Mouse (Mus musculus): ENCODE measurements around the gene Gm28308.

DNA sequence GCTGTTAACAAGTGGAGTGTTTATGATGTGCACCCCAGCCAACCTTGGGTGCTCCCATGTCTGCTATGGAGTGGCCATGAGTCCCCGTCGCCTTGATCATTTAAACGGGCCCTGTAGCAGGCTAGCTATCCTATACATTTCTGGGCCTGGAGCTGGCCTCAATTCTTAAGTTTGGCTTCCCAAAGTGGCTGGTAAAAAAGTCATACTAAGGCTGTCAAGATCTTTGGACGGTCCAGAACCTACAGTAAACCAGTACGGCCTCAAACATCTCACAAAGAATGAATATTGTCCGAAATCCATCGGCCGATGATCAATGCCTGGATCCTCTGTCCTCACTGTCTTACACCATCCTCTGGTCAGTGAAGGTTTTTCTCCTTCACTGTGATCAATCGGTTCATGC, 22.1 kb upstream of the Gm28308 start:
- no peak for TF ChIP-seq MAX (IDR thresholded peaks at IDR 0.05; ENCODE audit: low read length)
- no peak for TF ChIP-seq CTCF (conservative IDR thresholded peaks at IDR 0.05 in 1 of 2, IDR thresholded peaks at IDR 0.05 in 1 of 2; ENCODE audit: low read depth in 2 of 2, low read length in 2 of 2)
- TF ChIP-seq ZC3H11A (IDR thresholded peaks at IDR 0.05; ENCODE audit: low read depth, low read length): no peak
- TF ChIP-seq SMC3 (IDR thresholded peaks at IDR 0.05; ENCODE audit: low read depth, low read length): no peak
- no peak for TF ChIP-seq NELFE (IDR thresholded peaks at IDR 0.05; ENCODE audit: low read depth, low read length)
- TF ChIP-seq POLR2A (IDR thresholded peaks at IDR 0.05; ENCODE audit: low read depth, low read length): no peak
- no peak for TF ChIP-seq ZNF384 (IDR thresholded peaks at IDR 0.05; ENCODE audit: low read depth, low read length)
- TF ChIP-seq JUND (conservative IDR thresholded peaks at IDR 0.05; ENCODE audit: low read depth, low read length): no peak
- TF ChIP-seq CHD1 (IDR thresholded peaks at IDR 0.05; ENCODE audit: low read depth, low read length): no peak
- TF ChIP-seq USF1 (IDR thresholded peaks at IDR 0.05; ENCODE audit: low read depth, low read length): no peak
- TF ChIP-seq ZMIZ1 (IDR thresholded peaks at IDR 0.05; ENCODE audit: low read depth, low read length): no peak
- no peak for TF ChIP-seq MEF2A (IDR thresholded peaks at IDR 0.05; ENCODE audit: borderline replicate concordance, low read depth, low read length)
